Mouse (Mus musculus) layer of hippocampus, postnatal 10 days (tissue): ENCODE data around the gene Dkc1. TPM values are rescaled to one million over a fixed set of nuclear protein-coding genes. Genes with fewer than 3 reads are reported as not detected.
"Not testable (repeated sequence)": the region's sequence is repeated elsewhere in the genome, so short reads cannot be mapped to it uniquely, and the experiment has no call there.

Experiments
- DNase-seq, 2 experiments: peaks; one replicate each; pipeline ENCODE4 v3.0.0; 2021; ENCODE audit warnings: low spot score in 2 of 2
- total RNA-seq, 2 experiments: library from RNA; stranded (reverse); gene quantifications; 2 replicates each; pipeline ENCODE4 v1.2.3; 2021

Gene Dkc1
- total RNA-seq, 2 experiments from 2014 or later, result 26.0 to 32.4 TPM

GRCm38 (mm10) chrX:75138182-75138581 lies 42.5 kb downstream of the Dkc1 start:
- no peak for DNase-seq

- DNase-seq, result not testable (repeated sequence)
Measured at GRCm38 (mm10) chrX:75143124-75143555, 47.5 kb downstream of the Dkc1 start.

- DNase-seq, result no peak
Measured at GRCm38 (mm10) chrX:75148414-75148813, 52.8 kb downstream of the Dkc1 start.

- no peak for DNase-seq
Measured at GRCm38 (mm10) chrX:75150304-75150703, 54.6 kb downstream of the Dkc1 start.

- no peak for DNase-seq
Measured at GRCm38 (mm10) chrX:75152249-75152648, 56.6 kb downstream of the Dkc1 start.

- DNase-seq, result peak; percentile 5 to 33
Measured at GRCm38 (mm10) chrX:75155576-75156243, 60.1 kb downstream of the Dkc1 start.

Other genes starting within 250 kb of the Dkc1 start
- gene Gab3, start 10.4 kb upstream of the Dkc1 start, total RNA-seq, result 1 to 10 TPM; 1.3 to 3.2 TPM
- 10 to 100 TPM; 27.2 to 29.7 TPM for gene Mpp1, start 35.2 kb downstream of the Dkc1 start, total RNA-seq
- not detected for gene Smim9, start 67.9 kb downstream of the Dkc1 start, total RNA-seq